Mouse (Mus musculus): ENCODE measurements around the gene Nsmce4a. TPM values are rescaled to one million over a fixed set of nuclear protein-coding genes. Genes with fewer than 3 reads are reported as not detected.

Nsmce4a gene
- 132 and 145 TPM in 2 replicates for polyA plus RNA-seq (2016; fragmentation: Nextera tagmentation; extraction: Ambion mirVana)

GRCm38 (mm10) chr7:130572821-130573220, at the start of gene Nsmce4a:
TSS of gene Nsmce4a (minus strand) at chr7:130573118.
- H3K9ac ChIP-seq, result no peak within 1 kb of the TSS
- H3K27me3 ChIP-seq, result no peaks in the 10 kb centered on the region
- 77% methylated on average over 11 of the region's 11 CpGs for WGBS
- no peaks in the 10 kb centered on the region for H3K9me3 ChIP-seq (replicated peaks)
- H3K27ac ChIP-seq, result no peak within 1 kb of the TSS
- no peak for ATAC-seq (ENCODE audit: low FRiP score)
- no peaks in the 10 kb centered on the region for H3K36me3 ChIP-seq
- peaks cover 15% of the 10 kb centered on the region; the same call in 1 of the 2 replicates for H3K4me1 ChIP-seq
- no peak within 1 kb of the TSS for H3K4me3 ChIP-seq
- no peak within 1 kb of the TSS for H3K4me2 ChIP-seq (replicated peaks)

DNA sequence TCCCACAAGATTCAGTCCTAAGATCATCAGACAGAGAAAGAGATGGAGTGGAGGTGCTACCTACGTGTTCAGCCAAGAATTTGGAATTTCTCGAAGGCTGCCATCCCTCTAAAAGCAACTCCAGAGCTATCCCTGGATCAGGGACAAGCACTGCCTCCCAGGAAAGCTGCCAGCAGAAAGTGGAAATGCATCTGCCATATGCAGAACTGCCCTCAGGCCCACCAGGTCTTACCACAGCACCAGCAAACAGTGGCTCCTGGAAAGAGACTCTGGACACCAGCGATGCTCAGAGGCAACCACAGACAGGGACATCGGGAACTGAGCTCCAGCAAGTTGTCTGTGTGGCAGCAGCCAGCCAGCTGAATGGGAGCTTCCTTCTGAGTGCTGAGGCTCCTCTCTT, 49.4 kb upstream of the Nsmce4a start:
- Histone ChIP-seq H3K4me3 (no peak overlapping the region), H3K9ac (no peak overlapping the region), H3K27ac (no peak overlapping the region), H3K4me2 (replicated peaks) (no peak overlapping the region), H3K4me1 (0 out of 2 replicates have a peak, but pooled peaks cover 5% of the 10 kb centered on the region), H3K9me3 (replicated peaks) (no peaks in the 10 kb centered on the region), H3K36me3 (no peaks in the 10 kb centered on the region), H3K27me3 (0 out of 2 replicates have a peak, but pooled peaks cover 2% of the 10 kb centered on the region)
- ATAC-seq (ENCODE audit: low FRiP score), result no peak
- WGBS, result 84% methylated on average over 4 of the region's 4 CpGs

DNA sequence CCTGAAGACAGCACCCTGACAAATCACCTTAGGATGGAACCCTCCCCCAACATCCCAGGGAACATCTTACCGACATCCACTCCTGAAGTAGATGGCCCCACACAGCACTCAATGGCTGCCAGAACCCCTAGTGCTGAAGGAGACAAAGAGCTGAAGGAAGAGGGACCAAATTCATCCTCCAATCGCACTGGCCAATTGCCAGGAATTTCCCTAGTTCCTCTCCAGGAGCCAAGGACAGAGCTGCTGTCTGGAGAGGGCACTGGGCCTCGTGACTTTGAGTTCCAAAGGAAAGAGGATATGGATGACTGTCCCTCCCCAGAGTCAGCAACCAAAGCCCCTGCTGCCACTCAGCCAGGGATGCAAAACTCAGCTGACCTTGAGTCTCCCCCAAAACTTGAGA, 49.0 kb upstream of the Nsmce4a start:
- H3K36me3 ChIP-seq, result no peaks in the 10 kb centered on the region
- H3K27ac ChIP-seq, result no peak overlapping the region
- no peak overlapping the region for H3K9ac ChIP-seq
- no peak for ATAC-seq (ENCODE audit: low FRiP score)
- no peak overlapping the region for H3K4me2 ChIP-seq (replicated peaks)
- WGBS, result 67% methylated on average over 3 of the region's 3 CpGs
- H3K9me3 ChIP-seq (replicated peaks), result no peaks in the 10 kb centered on the region
- H3K27me3 ChIP-seq, result 0 out of 2 replicates have a peak, but pooled peaks cover 2% of the 10 kb centered on the region
- no peak overlapping the region for H3K4me3 ChIP-seq
- 0 out of 2 replicates have a peak, but pooled peaks cover 5% of the 10 kb centered on the region for H3K4me1 ChIP-seq

GRCm38 (mm10) chr7:130621068-130621467, 48.1 kb upstream of the Nsmce4a start:
- Histone ChIP-seq H3K36me3 (no peaks in the 10 kb centered on the region), H3K4me3 (no peak overlapping the region), H3K9ac (no peak overlapping the region), H3K27ac (no peak overlapping the region), H3K4me2 (replicated peaks) (no peak overlapping the region), H3K27me3 (0 out of 2 replicates have a peak, but pooled peaks cover 2% of the 10 kb centered on the region), H3K9me3 (replicated peaks) (no peaks in the 10 kb centered on the region), H3K4me1 (0 out of 2 replicates have a peak, but pooled peaks cover 5% of the 10 kb centered on the region)
- no peak for ATAC-seq (ENCODE audit: low FRiP score)
- WGBS, result 87% methylated on average over 2 of the region's 2 CpGs

DNA sequence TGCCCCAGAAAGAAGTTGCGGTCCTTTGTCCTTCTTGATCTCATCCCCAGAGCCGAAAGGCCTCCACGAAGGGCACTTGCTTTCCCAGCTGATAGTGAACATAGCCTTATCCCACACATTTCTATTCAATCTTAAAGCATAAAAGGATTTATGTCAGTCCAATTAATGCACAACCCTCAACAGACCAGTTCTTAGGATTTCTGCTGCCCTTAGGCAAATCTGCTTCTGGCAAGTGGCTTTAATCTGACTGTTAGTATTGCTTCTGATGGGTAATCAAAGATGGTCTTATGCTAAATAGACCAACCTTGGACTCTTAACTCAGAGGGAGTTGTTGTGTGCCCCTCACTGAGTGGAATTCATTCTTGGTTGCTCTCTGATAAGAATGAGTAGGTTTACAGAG, 44.7 kb upstream of the Nsmce4a start:
- no peak overlapping the region for H3K4me2 ChIP-seq (replicated peaks)
- no peaks in the 10 kb centered on the region for H3K36me3 ChIP-seq
- no peak overlapping the region for H3K4me3 ChIP-seq
- no peak overlapping the region for H3K27ac ChIP-seq
- WGBS, result 95% methylated on average over 3 of the region's 3 CpGs
- no peak for ATAC-seq (ENCODE audit: low FRiP score)
- H3K9ac ChIP-seq, result no peak overlapping the region
- 0 out of 2 replicates have a peak, but pooled peaks cover 2% of the 10 kb centered on the region for H3K27me3 ChIP-seq
- H3K9me3 ChIP-seq (replicated peaks), result no peaks in the 10 kb centered on the region
- 0 out of 2 replicates have a peak, but pooled peaks cover 5% of the 10 kb centered on the region for H3K4me1 ChIP-seq

DNA sequence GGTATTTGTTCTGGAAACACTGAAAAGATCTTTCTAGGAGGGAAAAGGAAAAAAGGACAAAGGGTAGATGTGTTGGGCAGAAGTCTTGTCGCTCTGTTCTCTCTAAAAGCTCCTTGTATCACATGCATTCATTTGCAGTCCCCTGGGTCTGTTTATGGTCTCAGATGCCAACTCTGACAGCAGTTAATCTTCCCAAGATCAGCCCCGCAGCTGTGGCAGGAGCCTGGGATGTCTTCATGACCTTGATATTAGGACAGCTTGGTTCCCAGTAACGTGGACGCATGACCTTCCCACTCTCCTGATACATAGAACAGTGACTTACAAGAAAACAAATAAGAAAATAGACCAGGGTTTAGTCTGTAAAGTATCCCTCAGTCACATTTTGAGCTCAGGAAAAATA, 41.1 kb upstream of the Nsmce4a start:
- ATAC-seq (ENCODE audit: low FRiP score), result no peak
- Histone ChIP-seq H3K4me1 (no peaks in the 10 kb centered on the region), H3K27ac (no peak overlapping the region), H3K27me3 (no peaks in the 10 kb centered on the region), H3K36me3 (no peaks in the 10 kb centered on the region), H3K9me3 (replicated peaks) (no peaks in the 10 kb centered on the region), H3K4me3 (no peak overlapping the region), H3K4me2 (replicated peaks) (no peak overlapping the region), H3K9ac (no peak overlapping the region)
- 56% methylated on average over 4 of the region's 4 CpGs for WGBS

DNA sequence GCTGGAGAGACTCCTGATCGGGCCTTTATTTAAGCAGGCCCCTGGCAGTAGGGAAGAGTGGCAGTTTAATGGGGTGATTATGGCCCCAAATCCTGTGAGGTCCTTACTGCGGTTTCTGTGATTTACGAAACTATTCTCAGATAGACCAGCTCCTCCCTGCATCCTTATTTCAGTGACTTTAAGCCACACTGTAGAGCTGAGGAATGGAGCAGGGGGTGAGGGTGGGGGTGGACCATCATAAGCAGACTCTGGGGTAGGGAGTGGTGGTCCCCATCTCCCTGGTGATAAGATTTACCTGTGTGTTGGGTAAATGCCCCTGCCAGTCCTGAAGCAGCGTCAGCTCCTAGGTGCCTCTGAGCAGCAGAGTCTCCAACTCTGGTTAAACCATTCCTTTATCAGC, 34.0 kb upstream of the Nsmce4a start:
- H3K9me3 ChIP-seq (replicated peaks), result no peaks in the 10 kb centered on the region
- no peaks in the 10 kb centered on the region for H3K27me3 ChIP-seq
- no peak overlapping the region for H3K4me2 ChIP-seq (replicated peaks)
- no peak overlapping the region for H3K9ac ChIP-seq
- H3K4me1 ChIP-seq, result no peaks in the 10 kb centered on the region
- 89% methylated on average over 4 of the region's 4 CpGs for WGBS
- no peak overlapping the region for H3K4me3 ChIP-seq
- H3K27ac ChIP-seq, result no peak overlapping the region
- no peaks in the 10 kb centered on the region for H3K36me3 ChIP-seq
- no peak for ATAC-seq (ENCODE audit: low FRiP score)

DNA sequence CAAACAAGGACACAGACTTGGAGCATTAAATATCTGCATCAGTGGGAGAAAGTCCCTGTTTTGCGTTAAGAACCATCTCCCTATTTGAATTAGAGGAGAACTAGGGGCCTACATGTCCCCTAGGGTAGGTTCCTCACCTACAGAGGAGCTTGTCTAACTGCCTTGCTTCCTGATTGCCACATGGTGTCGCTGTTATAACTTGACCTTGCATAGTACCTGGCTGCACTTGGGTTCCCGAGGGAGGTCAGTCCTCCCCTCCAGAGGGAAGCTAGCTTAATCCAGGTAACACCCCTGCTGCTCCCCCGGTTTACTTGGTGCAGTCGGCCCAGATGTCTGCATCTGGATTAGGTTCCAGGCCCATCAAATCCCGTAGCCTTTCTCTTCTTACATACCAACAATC, 32.2 kb upstream of the Nsmce4a start:
- H3K36me3 ChIP-seq, result no peaks in the 10 kb centered on the region
- H3K4me1 ChIP-seq, result no peaks in the 10 kb centered on the region
- WGBS, result 19% methylated on average over 6 of the region's 6 CpGs
- no peak overlapping the region for H3K27ac ChIP-seq
- H3K4me2 ChIP-seq (replicated peaks), result no peak overlapping the region
- no peak for ATAC-seq (ENCODE audit: low FRiP score)
- no peak overlapping the region for H3K9ac ChIP-seq
- H3K27me3 ChIP-seq, result no peaks in the 10 kb centered on the region
- no peak overlapping the region for H3K4me3 ChIP-seq
- no peaks in the 10 kb centered on the region for H3K9me3 ChIP-seq (replicated peaks)

DNA sequence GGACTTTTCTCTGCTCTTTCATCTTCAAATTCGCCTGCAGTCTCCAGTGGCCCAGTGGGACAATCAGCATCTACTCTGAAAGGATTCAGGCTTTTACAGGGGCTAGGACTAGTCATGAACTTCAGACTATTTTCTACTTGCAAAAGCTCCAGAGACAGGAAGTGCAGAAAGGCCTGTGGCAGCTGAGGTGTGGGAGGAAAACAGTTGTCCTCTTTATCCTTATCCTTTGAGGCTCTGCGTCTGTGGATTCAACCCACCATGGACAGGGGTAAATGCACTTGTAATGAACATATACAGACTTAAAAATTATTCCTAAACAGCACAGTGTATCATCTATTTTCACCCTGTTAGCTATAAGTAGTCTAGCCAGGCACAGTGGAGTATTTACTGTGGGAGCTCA, 31.5 kb upstream of the Nsmce4a start:
- Histone ChIP-seq H3K9ac (no peak overlapping the region), H3K9me3 (replicated peaks) (no peaks in the 10 kb centered on the region), H3K4me3 (no peak overlapping the region), H3K27ac (no peak overlapping the region), H3K4me2 (replicated peaks) (no peak overlapping the region), H3K4me1 (no peaks in the 10 kb centered on the region), H3K27me3 (no peaks in the 10 kb centered on the region), H3K36me3 (no peaks in the 10 kb centered on the region)
- no peak for ATAC-seq (ENCODE audit: low FRiP score)
- 79% methylated on average over 2 of the region's 2 CpGs for WGBS

DNA sequence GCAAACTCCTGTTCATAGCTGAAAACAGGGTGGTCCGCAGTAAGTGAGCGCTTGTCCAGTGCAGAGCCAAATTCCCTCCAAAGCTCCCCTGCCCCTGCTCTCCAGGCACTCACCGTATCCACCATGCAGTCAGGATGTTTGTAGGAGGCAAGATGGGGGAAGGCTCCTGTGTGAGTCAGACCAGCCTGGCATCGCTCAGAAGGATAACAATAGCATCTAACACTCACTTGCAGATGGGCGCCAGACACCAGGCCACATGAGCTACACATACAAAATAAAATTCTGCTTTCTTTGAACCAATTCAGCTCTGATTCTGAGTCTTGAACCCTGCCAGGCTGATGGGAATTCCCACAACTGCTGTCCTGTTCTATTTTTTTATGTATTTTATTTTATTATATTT, 30.6 kb upstream of the Nsmce4a start:
- 84% methylated on average over 5 of the region's 5 CpGs for WGBS
- no peak for ATAC-seq (ENCODE audit: low FRiP score)
- Histone ChIP-seq H3K9ac (no peak overlapping the region), H3K36me3 (no peaks in the 10 kb centered on the region), H3K4me1 (no peaks in the 10 kb centered on the region), H3K9me3 (replicated peaks) (no peaks in the 10 kb centered on the region), H3K27ac (no peak overlapping the region), H3K4me3 (no peak overlapping the region), H3K4me2 (replicated peaks) (no peak overlapping the region), H3K27me3 (no peaks in the 10 kb centered on the region)

DNA sequence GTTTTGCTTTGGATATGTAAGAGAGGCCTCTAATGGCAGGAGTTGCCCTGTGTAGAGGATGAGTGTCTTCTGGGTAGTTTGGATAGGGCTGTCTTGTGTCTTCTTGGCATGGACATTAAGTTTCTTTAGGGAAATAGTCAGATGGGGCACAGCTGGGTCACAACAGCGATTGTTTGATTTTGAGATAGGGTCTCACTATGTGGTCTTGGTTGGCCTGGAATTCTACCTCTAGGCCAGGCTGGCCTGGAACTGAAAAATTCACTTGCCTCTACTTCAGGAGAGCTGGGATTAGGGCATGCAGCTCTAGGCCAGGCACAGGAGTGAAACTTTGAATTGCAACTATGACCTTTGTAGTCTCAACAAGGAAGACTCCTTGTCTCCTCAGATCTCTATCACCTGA, 29.9 kb upstream of the Nsmce4a start:
- no peak overlapping the region for H3K4me2 ChIP-seq (replicated peaks)
- whole genome bisulfite sequencing, result 94% methylated on average over 1 of the region's 1 CpGs
- no peak overlapping the region for H3K9ac ChIP-seq
- no peak overlapping the region for H3K27ac ChIP-seq
- no peaks in the 10 kb centered on the region for H3K9me3 ChIP-seq (replicated peaks)
- no peaks in the 10 kb centered on the region for H3K27me3 ChIP-seq
- H3K4me1 ChIP-seq, result no peaks in the 10 kb centered on the region
- ATAC-seq (ENCODE audit: low FRiP score), result no peak
- no peaks in the 10 kb centered on the region for H3K36me3 ChIP-seq
- no peak overlapping the region for H3K4me3 ChIP-seq

DNA sequence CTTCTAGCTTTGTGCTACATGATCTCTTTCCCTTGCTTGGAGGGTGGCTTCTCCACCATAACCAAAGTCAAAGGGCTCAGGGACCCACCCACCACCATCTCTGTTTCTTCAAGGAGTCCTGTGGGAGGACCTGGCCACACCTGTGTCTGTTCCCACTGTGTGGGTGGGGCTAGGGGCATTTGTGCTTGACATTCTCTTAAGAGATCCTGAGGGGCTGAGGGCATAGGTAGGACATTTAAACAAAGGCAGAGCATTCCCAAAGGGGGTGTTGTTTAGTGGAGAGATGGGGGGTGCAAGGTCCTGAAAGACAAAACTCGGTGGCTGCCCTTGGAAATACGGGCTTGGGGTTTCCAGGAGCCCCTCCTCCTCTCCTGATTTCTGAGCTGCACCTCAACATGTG, 27.6 kb upstream of the Nsmce4a start:
- peaks cover 5% of the 10 kb centered on the region for H3K4me1 ChIP-seq
- no peak overlapping the region for H3K4me3 ChIP-seq
- H3K36me3 ChIP-seq, result no peaks in the 10 kb centered on the region
- no peak overlapping the region for H3K9ac ChIP-seq
- no peaks in the 10 kb centered on the region for H3K27me3 ChIP-seq
- WGBS, result 84% methylated on average over 2 of the region's 2 CpGs
- no peak overlapping the region for H3K27ac ChIP-seq
- ATAC-seq (ENCODE audit: low FRiP score), result no peak
- no peak overlapping the region for H3K4me2 ChIP-seq (replicated peaks)
- no peaks in the 10 kb centered on the region for H3K9me3 ChIP-seq (replicated peaks)

DNA sequence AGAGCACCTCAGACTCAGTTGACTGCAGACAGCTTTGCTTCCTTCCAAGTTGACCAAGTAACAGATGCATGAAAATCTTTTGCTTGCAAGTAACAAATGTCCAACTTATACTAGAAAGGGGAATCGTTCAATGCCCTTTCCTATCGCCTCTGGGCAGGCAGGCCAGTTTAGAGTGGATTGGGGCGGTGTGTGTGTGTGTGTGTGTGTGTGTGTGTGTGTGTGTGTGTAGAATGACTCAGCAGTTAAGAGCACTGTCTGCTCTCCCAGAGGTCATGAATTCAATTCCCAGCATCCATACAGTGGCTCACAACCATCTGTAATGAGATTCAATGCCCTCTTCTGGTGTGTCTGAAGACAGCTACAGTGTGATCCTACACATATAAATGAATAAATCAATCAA, 27.2 kb upstream of the Nsmce4a start:
- ATAC-seq (ENCODE audit: low FRiP score), result no peak
- no peak overlapping the region for H3K9ac ChIP-seq
- H3K4me3 ChIP-seq, result no peak overlapping the region
- H3K4me2 ChIP-seq (replicated peaks), result no peak overlapping the region
- no peaks in the 10 kb centered on the region for H3K27me3 ChIP-seq
- no peak overlapping the region for H3K27ac ChIP-seq
- 80% methylated on average over 3 of the region's 3 CpGs for WGBS
- no peaks in the 10 kb centered on the region for H3K36me3 ChIP-seq
- no peaks in the 10 kb centered on the region for H3K9me3 ChIP-seq (replicated peaks)
- H3K4me1 ChIP-seq, result peaks cover 5% of the 10 kb centered on the region

Measured in hindbrain, embryonic 12.5 days (tissue).